Mouse (Mus musculus): ENCODE measurements around the gene Amn1.
"Not testable (repeated sequence)": the region's sequence is repeated elsewhere in the genome, so short reads cannot be mapped to it uniquely, and the experiment has no call there.

Gene Amn1

DNA sequence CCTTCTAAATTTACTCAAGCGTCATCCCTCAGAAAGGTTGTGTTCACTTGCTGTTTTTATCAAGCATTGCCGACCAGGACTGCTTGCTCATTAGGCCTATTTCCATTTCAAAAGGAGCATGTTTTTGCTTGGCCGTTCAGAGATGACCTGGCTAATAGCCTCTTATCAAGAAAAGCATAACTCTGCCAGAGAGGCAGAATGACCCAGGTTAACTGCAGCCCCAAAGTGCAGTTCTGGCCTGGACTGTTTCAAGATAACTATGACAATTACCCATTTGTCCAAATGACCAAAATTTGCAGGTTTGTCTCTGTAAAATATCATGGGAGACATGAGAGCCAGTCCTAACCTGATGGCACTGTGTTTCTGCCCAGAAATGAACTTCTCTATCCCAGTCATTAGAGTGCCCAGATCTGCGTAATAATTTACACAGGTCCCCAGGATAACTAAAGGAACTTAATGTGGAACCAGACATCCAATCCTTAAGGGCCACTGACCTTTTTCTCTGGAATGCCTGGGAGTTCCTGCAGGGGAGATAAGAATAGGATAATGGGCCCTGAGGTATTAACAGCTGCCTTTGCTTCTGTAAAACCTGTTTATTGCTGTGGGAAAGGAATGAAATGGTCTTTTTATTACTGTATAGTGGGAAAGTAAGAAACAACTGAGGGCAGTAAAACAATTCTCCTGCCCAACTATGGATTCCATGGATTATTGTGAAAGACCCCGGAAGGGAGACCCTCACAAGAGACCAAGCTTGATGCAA, 53.9 kb downstream of the Amn1 start:
- TF ChIP-seq GATA4 (IDR thresholded peaks at IDR 0.05; ENCODE audit: insufficient replicate concordance, low read length), result peak; percentile 88; the same call in 1 of the 2 replicates

- no peak for TF ChIP-seq GATA4 (IDR thresholded peaks at IDR 0.05; ENCODE audit: insufficient replicate concordance, low read length)
Measured at GRCm38 (mm10) chr6:149132311-149133077, 56.0 kb downstream of the Amn1 start.

DNA sequence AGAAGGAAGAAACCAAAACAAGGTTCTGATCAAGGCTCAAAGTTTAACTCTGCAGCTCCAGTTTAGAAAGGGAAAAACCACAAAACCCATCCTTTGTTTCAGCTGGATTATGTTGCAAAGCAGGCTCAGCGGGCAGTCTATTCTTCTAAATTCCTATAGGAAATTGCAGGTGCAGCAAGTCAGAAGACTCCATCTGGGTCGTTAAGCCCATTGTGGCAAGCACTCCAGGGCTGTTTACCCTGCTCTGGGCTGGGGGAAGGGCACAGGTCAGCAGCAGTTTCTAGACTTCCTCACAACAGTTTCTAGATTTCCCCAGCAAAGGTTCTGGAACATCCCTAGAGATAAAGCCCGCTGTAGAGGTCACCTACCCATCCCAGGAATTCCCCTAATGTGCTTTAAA, 57.4 kb downstream of the Amn1 start:
- no peak for TF ChIP-seq GATA4 (IDR thresholded peaks at IDR 0.05; ENCODE audit: insufficient replicate concordance, low read length)

GRCm38 (mm10) chr6:149129870-149130269, 58.6 kb downstream of the Amn1 start, which contains the start of gene Gm10203:
TSS of gene Gm10203 (plus strand) at chr6:149130170.
- not testable (repeated sequence) for TF ChIP-seq GATA4 (IDR thresholded peaks at IDR 0.05; ENCODE audit: insufficient replicate concordance, low read length)

DNA sequence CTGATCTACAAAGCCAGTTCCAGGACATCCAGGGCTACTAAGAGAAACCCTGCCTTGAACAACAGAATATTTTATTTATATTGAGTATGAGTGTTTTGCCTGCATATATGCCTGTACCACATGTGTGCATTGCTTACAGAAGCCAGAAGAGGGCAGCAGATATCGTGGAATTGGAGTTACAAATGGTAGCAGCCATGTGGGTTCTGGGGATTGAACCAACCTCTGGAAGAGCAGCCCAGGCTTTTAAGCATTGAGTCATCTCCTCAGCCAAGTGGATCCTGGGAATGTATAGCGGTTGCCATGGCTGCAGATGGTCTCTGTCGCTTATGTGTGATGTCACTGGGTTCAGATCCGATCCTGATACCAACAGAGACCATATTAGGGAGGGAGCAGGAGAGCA, 61.8 kb downstream of the Amn1 start:
- TF ChIP-seq GATA4 (IDR thresholded peaks at IDR 0.05; ENCODE audit: insufficient replicate concordance, low read length), result no peak

GRCm38 (mm10) chr6:149123042-149123441, 65.5 kb downstream of the Amn1 start:
- TF ChIP-seq GATA4 (IDR thresholded peaks at IDR 0.05; ENCODE audit: insufficient replicate concordance, low read length), result no peak

DNA sequence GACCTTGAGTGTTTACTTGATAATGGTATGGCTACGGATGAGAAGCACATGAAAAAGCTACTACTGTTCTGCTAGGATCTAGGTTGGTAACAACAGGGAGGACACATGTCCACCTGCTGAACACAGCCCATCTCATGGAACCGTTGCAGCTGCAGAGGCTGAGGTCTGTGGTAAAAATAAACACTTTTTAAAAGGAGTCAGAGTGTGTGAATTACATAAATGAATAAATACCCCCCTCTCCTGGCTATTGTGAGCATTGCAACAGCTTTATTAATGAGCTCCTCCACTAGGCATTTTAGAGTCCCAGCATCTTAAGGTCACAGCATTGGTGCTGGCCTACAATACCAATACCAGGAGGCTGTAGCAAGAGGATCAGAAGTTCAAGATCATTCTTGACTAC, 68.7 kb downstream of the Amn1 start:
- TF ChIP-seq GATA4 (IDR thresholded peaks at IDR 0.05; ENCODE audit: insufficient replicate concordance, low read length), result no peak

DNA sequence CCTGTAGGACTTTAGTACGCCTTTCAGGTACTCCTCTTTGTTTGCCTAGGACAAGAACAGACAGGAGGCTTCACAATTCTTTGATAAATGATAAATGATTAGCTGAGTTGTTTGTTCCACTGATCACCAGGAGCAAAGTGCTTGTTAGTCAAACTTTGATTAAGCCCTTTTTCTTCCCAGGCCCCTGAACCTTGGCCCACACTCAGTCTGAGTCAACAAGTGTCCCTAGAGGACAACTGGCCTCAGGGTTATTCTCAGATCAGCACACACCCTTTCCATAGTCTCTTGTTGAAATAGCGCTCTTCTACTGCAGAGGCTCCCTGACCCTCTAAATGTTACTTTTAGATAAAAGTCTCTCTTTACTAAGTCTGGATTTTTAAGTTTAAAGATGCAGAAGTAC, 69.6 kb downstream of the Amn1 start:
- TF ChIP-seq GATA4 (IDR thresholded peaks at IDR 0.05; ENCODE audit: insufficient replicate concordance, low read length), result no peak

DNA sequence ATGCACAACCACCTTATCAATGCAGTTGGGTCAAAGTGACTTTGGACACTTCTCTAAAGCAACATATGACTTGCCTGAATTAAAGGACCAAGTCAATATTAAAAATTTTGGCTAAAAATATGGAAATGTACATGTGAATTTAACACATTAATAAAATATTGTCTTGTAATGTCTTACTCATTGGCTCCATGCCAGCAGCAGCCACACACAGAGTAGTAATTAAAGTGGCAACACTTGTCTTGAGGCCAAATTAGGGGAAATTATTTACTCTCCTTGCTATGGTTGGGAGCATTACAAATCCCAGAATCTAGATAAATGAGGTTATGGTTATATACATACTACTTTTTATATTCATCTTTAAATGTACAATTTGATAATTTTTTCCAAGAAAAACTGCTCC, 71.5 kb downstream of the Amn1 start:
- TF ChIP-seq GATA4 (IDR thresholded peaks at IDR 0.05; ENCODE audit: insufficient replicate concordance, low read length), result no peak

- TF ChIP-seq GATA4 (IDR thresholded peaks at IDR 0.05; ENCODE audit: insufficient replicate concordance, low read length), result no peak
Measured at GRCm38 (mm10) chr6:149108909-149109308, 79.6 kb downstream of the Amn1 start.

- no peak for TF ChIP-seq GATA4 (IDR thresholded peaks at IDR 0.05; ENCODE audit: insufficient replicate concordance, low read length)
Measured at GRCm38 (mm10) chr6:149107615-149108014, 80.9 kb downstream of the Amn1 start.
